Mouse (Mus musculus) forebrain, embryonic 12.5 days (tissue): ENCODE data around the gene Olfr64. TPM values are rescaled to one million over a fixed set of nuclear protein-coding genes. Genes with fewer than 3 reads are reported as not detected.

Source experiments
- ATAC-seq: fragments of 200-750 bp; cut with Nextera tagmentation; 2 replicates; pipeline ENCODE4 v1.8.0; 2017; ENCODE audit warnings: moderate TSS enrichment; ENCODE audit not compliant: low FRiP score
- H3K27ac ChIP-seq: fragments of 300-500 bp; sonication (generic); 2 replicates; pipeline ENCODE4 v1.5.1; 2016; ENCODE audit warnings: mild to moderate bottlenecking
- H3K27me3 ChIP-seq: fragments of 300-500 bp; sonication (generic); 2 replicates; pipeline ENCODE4 v1.6.1; 2016; ENCODE audit warnings: mild to moderate bottlenecking
- H3K36me3 ChIP-seq: fragments of 300-500 bp; sonication (generic); replicated peaks from 2 replicates; pipeline ENCODE4 v1.6.1; 2016; ENCODE audit warnings: mild to moderate bottlenecking
- H3K4me1 ChIP-seq: fragments of 300-500 bp; sonication (generic); 2 replicates; pipeline ENCODE4 v1.6.1; 2016
- H3K4me2 ChIP-seq: fragments of 300-500 bp; sonication (generic); 2 replicates; pipeline ENCODE4 v1.6.1; 2016; ENCODE audit warnings: mild to moderate bottlenecking, moderate library complexity
- H3K4me3 ChIP-seq: fragments of 300-500 bp; sonication (generic); replicated peaks from 2 replicates; pipeline ENCODE4 v1.5.1; 2016; ENCODE audit warnings: mild to moderate bottlenecking
- H3K9ac ChIP-seq: fragments of 300-500 bp; sonication (generic); 2 replicates; pipeline ENCODE4 v1.6.1; 2016; ENCODE audit warnings: mild to moderate bottlenecking
- H3K9me3 ChIP-seq: fragments of 300-500 bp; sonication (generic); 2 replicates; pipeline ENCODE4 v1.6.1; 2016
- WGBS: fragments of 180-500 bp; shearing (Covaris S2); methylation state at CpG from one replicate; pipeline ENCODE4 v1.1.7; 2016; 5-methylcytosine and 5-hydroxymethylcytosine counted together
- polyA plus RNA-seq: library from polyadenylated mRNA; unstranded; fragments of >200 nt; fragmentation: Nextera tagmentation; extraction: Ambion mirVana; gene quantifications from 2 replicates; pipeline ENCODE4 v1.2.1, GENCODE M21; 2016

The Olfr64 gene
- polyA plus RNA-seq, 1 experiment from 2014 or later = not detected

GRCm38 (mm10) chr7:103865716-103866115 lies 28.6 kb downstream of the Olfr64 start:
- no peak overlapping the region for H3K27ac ChIP-seq
- no peak overlapping the region for H3K9ac ChIP-seq
- H3K9me3 ChIP-seq = no peaks in the 10 kb centered on the region
- H3K4me1 ChIP-seq = no peaks in the 10 kb centered on the region
- ATAC-seq = no peak
- H3K4me3 ChIP-seq = no peak overlapping the region
- no peak overlapping the region for H3K4me2 ChIP-seq
- H3K36me3 ChIP-seq = no peaks in the 10 kb centered on the region
- no peaks in the 10 kb centered on the region for H3K27me3 ChIP-seq

GRCm38 (mm10) chr7:103861531-103861930 lies 32.8 kb downstream of the Olfr64 start:
- H3K9ac ChIP-seq = no peak overlapping the region
- no peak overlapping the region for H3K27ac ChIP-seq
- no peaks in the 10 kb centered on the region for H3K4me1 ChIP-seq
- H3K27me3 ChIP-seq = no peaks in the 10 kb centered on the region
- H3K4me2 ChIP-seq = no peak overlapping the region
- H3K36me3 ChIP-seq = no peaks in the 10 kb centered on the region
- H3K9me3 ChIP-seq = no peaks in the 10 kb centered on the region
- 79% methylated on average over 3 of the region's 3 CpGs for WGBS
- ATAC-seq = no peak
- H3K4me3 ChIP-seq = no peak overlapping the region

GRCm38 (mm10) chr7:103860855-103861254 lies 33.4 kb downstream of the Olfr64 start:
- Histone ChIP-seq H3K4me2 (no peak overlapping the region), H3K27me3 (no peaks in the 10 kb centered on the region), H3K4me3 (no peak overlapping the region), H3K36me3 (no peaks in the 10 kb centered on the region), H3K9ac (no peak overlapping the region), H3K27ac (no peak overlapping the region), H3K9me3 (no peaks in the 10 kb centered on the region), H3K4me1 (no peaks in the 10 kb centered on the region)
- 48% methylated on average over 1 of the region's 1 CpGs for WGBS
- ATAC-seq = no peak

DNA sequence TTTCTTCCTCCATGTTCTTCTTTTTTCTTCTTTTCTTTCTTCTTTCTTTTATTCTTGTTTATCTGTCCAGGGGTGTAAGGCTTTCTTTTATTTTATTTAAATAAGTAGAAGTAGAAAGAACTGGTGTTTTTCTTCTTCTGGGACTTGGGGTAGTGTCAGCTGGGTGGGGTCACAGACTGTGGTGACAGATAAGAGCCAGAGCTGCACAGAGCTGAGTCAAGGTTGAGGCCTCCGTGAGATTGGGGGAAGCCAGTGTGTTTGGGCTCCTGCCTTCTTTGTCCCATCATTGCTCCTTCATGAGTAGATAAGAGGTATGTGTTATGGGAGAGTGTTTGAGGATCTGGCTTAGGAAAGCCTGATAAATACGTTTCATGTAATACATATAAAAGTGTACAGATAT lies 35.2 kb downstream of the Olfr64 start:
- no peak overlapping the region for H3K4me2 ChIP-seq
- H3K36me3 ChIP-seq = no peaks in the 10 kb centered on the region
- ATAC-seq = peak; percentile 36; the same call in 1 of the 2 replicates
- no peak overlapping the region for H3K4me3 ChIP-seq
- no peak overlapping the region for H3K9ac ChIP-seq
- H3K27me3 ChIP-seq = no peaks in the 10 kb centered on the region
- H3K4me1 ChIP-seq = no peaks in the 10 kb centered on the region
- H3K27ac ChIP-seq = no peak overlapping the region
- WGBS = 85% methylated on average over 2 of the region's 2 CpGs
- no peaks in the 10 kb centered on the region for H3K9me3 ChIP-seq

DNA sequence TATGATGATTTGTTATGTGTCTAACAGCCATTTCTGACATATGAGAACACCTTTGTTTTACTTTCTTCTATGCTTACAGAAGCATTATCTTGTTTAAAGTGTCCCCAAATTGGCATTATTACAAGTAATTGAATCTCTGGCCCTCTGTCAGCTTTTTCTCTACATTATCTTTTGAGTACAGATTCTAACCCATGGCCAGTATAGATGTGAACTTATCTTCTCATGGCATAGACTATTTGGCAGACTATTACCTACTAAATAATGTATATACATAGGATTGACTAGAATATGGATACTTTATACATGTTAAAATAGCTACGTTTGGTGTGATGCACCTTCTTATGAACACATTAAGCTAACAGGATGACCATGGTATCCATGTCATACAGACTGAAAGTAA lies 39.6 kb downstream of the Olfr64 start:
- H3K27me3 ChIP-seq = no peaks in the 10 kb centered on the region
- no peaks in the 10 kb centered on the region for H3K4me1 ChIP-seq
- WGBS = 65% methylated on average over 1 of the region's 1 CpGs
- H3K27ac ChIP-seq = no peak overlapping the region
- H3K4me3 ChIP-seq = no peak overlapping the region
- no peak overlapping the region for H3K9ac ChIP-seq
- no peaks in the 10 kb centered on the region for H3K9me3 ChIP-seq
- no peak for ATAC-seq
- H3K4me2 ChIP-seq = no peak overlapping the region
- H3K36me3 ChIP-seq = no peaks in the 10 kb centered on the region

DNA sequence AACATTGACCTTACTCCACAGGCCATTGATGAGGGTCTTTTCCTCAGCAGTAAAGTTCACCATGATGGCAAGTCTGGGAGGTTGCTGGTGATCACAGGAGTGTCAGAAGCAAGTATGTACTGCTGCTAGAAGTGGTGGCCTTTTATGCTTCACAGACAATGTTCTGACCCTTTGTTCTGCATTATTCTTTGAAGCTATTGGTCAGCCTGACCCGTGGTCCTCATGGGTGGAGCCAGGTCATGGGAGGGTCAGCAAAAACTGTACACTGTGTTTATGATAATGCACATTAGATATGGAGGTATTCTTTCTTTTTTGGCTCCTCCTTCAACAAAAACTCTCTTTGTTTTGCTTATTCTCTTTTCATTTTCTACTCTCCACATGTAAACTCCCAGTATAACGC lies 41.2 kb downstream of the Olfr64 start, which contains the start of gene Hbb-y:
Gene Hbb-y (minus strand): TSS at position 127 of the 400 bp plus-strand sequence.
- Histone ChIP-seq H3K4me1 (no peaks in the 10 kb centered on the region), H3K36me3 (no peaks in the 10 kb centered on the region), H3K4me3 (no peak within 1 kb of the TSS), H3K27ac (no peak within 1 kb of the TSS), H3K4me2 (no peak within 1 kb of the TSS), H3K9me3 (no peaks in the 10 kb centered on the region), H3K27me3 (no peaks in the 10 kb centered on the region), H3K9ac (no peak within 1 kb of the TSS)
- ATAC-seq = 0 out of 2 replicates have a peak, but pooled peaks have one; percentile 36
- 76% methylated on average over 2 of the region's 2 CpGs for WGBS

DNA sequence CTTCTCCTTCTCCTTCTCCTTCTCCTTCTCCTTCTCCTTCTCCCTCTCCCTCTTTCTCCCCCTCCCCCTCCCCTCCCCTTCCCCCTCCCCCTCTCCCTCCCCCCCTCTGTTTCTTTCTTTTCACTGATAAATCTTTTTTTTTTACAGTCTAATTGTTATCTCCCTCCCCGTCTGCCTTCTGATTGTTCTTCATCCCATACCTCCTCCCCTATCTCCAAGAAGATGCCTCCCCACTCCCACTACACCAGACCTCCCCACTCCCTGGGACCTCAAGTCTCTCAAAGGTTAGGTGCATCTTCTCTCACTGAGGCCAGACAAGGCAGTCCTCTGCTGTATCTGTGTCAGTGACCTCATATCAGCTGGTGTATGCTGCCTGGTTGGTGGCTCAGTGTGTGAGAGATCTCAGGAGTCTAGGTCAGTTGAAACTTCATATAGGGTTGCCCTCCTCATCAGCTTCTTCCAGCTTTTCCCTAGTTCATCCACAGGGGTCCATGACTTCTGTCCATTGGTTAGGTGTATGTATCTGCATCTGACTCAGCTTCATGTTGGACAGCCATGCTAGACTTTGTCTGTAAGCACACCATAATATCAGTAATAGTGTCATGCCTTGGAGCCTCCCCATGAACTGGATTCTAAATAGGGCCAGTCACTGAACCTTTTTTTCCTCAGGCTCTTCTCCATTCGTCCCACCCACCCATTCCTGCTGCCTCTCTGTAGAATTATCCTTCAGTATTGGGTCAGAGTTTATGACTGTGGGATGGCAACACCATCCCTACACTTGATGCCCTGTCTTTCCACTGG lies 49.6 kb downstream of the Olfr64 start:
- no peaks in the 10 kb centered on the region for H3K4me1 ChIP-seq
- no peaks in the 10 kb centered on the region for H3K9me3 ChIP-seq
- H3K27me3 ChIP-seq = no peaks in the 10 kb centered on the region
- no peak overlapping the region for H3K4me3 ChIP-seq
- WGBS = 67% methylated on average over 1 of the region's 2 CpGs
- H3K9ac ChIP-seq = no peak overlapping the region
- no peak overlapping the region for H3K27ac ChIP-seq
- ATAC-seq = no peak
- H3K4me2 ChIP-seq = no peak overlapping the region
- no peaks in the 10 kb centered on the region for H3K36me3 ChIP-seq

GRCm38 (mm10) chr7:103843034-103843433 lies 51.3 kb downstream of the Olfr64 start, which contains the start of gene Hbb-bh1:
Gene Hbb-bh1, minus strand, starts transcription at chr7:103843164.
- Histone ChIP-seq H3K9ac (no peak within 1 kb of the TSS), H3K9me3 (no peaks in the 10 kb centered on the region), H3K36me3 (no peaks in the 10 kb centered on the region), H3K4me1 (no peaks in the 10 kb centered on the region), H3K27me3 (no peaks in the 10 kb centered on the region), H3K27ac (no peak within 1 kb of the TSS), H3K4me3 (no peak within 1 kb of the TSS), H3K4me2 (no peak within 1 kb of the TSS)
- 92% methylated on average over 2 of the region's 2 CpGs for WGBS
- no peak for ATAC-seq

DNA sequence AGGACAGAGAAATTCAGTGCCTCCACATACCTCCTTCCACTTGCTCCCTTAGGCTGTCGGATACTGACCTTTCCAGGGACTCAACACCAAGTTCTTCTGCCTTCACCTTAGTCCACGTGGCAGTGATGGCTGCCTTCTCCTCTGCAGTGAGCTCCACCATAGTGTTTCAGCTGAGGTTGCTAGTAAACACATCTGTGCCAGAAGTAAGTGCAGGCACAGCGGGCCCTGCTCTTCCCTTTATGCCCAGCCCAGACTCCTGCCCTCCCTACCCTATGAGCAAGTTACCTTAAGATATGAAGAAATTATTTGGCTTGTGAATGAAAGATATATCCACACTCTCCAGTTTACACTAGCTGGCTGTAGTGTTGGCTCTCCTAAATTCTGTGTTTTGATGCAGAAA lies 54.0 kb downstream of the Olfr64 start, which contains the start of gene Hbb-bh2:
Gene Hbb-bh2 (minus strand): TSS at position 253 of the 400 bp plus-strand sequence.
- Histone ChIP-seq H3K4me2 (no peak within 1 kb of the TSS), H3K36me3 (no peaks in the 10 kb centered on the region), H3K27ac (no peak within 1 kb of the TSS), H3K4me1 (no peaks in the 10 kb centered on the region), H3K4me3 (no peak within 1 kb of the TSS), H3K9me3 (no peaks in the 10 kb centered on the region), H3K27me3 (no peaks in the 10 kb centered on the region), H3K9ac (no peak within 1 kb of the TSS)
- WGBS = 75% methylated on average over 3 of the region's 3 CpGs
- ATAC-seq = no peak

Other genes with a start within 250 kb of the Olfr64 start
- gene Olfr623, start 230.8 kb downstream of the Olfr64 start, polyA plus RNA-seq = not detected in 2 replicates
- 0.04 TPM in 2 replicates for gene Olfr624, start 223.3 kb downstream of the Olfr64 start, polyA plus RNA-seq
- gene Olfr625-ps1, start 211.8 kb downstream of the Olfr64 start, polyA plus RNA-seq = not detected in 2 replicates
- gene Olfr243, start 179.8 kb downstream of the Olfr64 start, polyA plus RNA-seq = not detected in 2 replicates
- not detected in 2 replicates for gene Olfr628, start 164.1 kb downstream of the Olfr64 start, polyA plus RNA-seq
- gene Olfr629, start 149.5 kb downstream of the Olfr64 start, polyA plus RNA-seq = not detected in 2 replicates
- not detected in 2 replicates for gene Olfr630, start 137.2 kb downstream of the Olfr64 start, polyA plus RNA-seq
- not detected in 2 replicates for gene Olfr69, start 122.9 kb downstream of the Olfr64 start, polyA plus RNA-seq
- not detected in 2 replicates for gene Olfr68, start 114.8 kb downstream of the Olfr64 start, polyA plus RNA-seq
- gene Olfr67, start 102.7 kb downstream of the Olfr64 start, polyA plus RNA-seq = not detected in 2 replicates
- gene Hbb-bt, start 80.5 kb downstream of the Olfr64 start, polyA plus RNA-seq = 599 and 788 TPM in 2 replicates
- 465 and 620 TPM in 2 replicates for gene Hbb-bs, start 66.4 kb downstream of the Olfr64 start, polyA plus RNA-seq
- 0.50 TPM in 1 of 2 replicates, not detected in the other for gene Hbb-bh2, start 54.0 kb downstream of the Olfr64 start, polyA plus RNA-seq
- gene Hbb-bh1, start 51.3 kb downstream of the Olfr64 start, polyA plus RNA-seq = 427 and 624 TPM in 2 replicates
- 6,398 and 8,559 TPM in 2 replicates for gene Hbb-y, start 41.3 kb downstream of the Olfr64 start, polyA plus RNA-seq
- not detected in 2 replicates for gene Olfr66, start 8.2 kb downstream of the Olfr64 start, polyA plus RNA-seq
- gene Olfr65, start 9.0 kb upstream of the Olfr64 start, polyA plus RNA-seq = not detected in 2 replicates
- gene Olfr631, start 34.3 kb upstream of the Olfr64 start, polyA plus RNA-seq = not detected in 2 replicates
- gene Olfr632, start 39.9 kb upstream of the Olfr64 start, polyA plus RNA-seq = not detected in 2 replicates
- gene Olfr633, start 50.0 kb upstream of the Olfr64 start, polyA plus RNA-seq = not detected in 2 replicates
- not detected in 2 replicates for gene Olfr635, start 76.7 kb upstream of the Olfr64 start, polyA plus RNA-seq
- gene Olfr638, start 104.3 kb upstream of the Olfr64 start, polyA plus RNA-seq = not detected in 2 replicates
- 0.04 TPM in 1 of 2 replicates, not detected in the other for gene Olfr639, start 122.8 kb upstream of the Olfr64 start, polyA plus RNA-seq
- gene Olfr640, start 131.1 kb upstream of the Olfr64 start, polyA plus RNA-seq = not detected in 2 replicates
- not detected in 2 replicates for gene Olfr641, start 141.0 kb upstream of the Olfr64 start, polyA plus RNA-seq
- gene Olfr642, start 158.2 kb upstream of the Olfr64 start, polyA plus RNA-seq = not detected in 2 replicates
- not detected in 2 replicates for gene 4930516K23Rik, start 167.0 kb upstream of the Olfr64 start, polyA plus RNA-seq
- not detected in 2 replicates for gene Olfr644, start 177.4 kb upstream of the Olfr64 start, polyA plus RNA-seq
- not detected in 2 replicates for gene Olfr645, start 191.0 kb upstream of the Olfr64 start, polyA plus RNA-seq
- not detected in 2 replicates for gene Olfr646, start 210.4 kb upstream of the Olfr64 start, polyA plus RNA-seq
- not detected in 2 replicates for gene Ubqln5, start 235.3 kb upstream of the Olfr64 start, polyA plus RNA-seq
- not detected in 2 replicates for gene Olfr643, start 242.9 kb upstream of the Olfr64 start, polyA plus RNA-seq
- not detected in 2 replicates for gene Ubqln3, start 248.8 kb upstream of the Olfr64 start, polyA plus RNA-seq